Mouse (Mus musculus) colon, adult 2 months (tissue): Measurements from ENCODE around the gene Lbp. TPM values are rescaled to one million over a fixed set of nuclear protein-coding genes. Genes with fewer than 3 reads are reported as not detected.

Experiments
- polyA plus RNA-seq: library from polyadenylated mRNA; depleted of rRNA; stranded (reverse); fragments of >200 nt; gene quantifications from 2 replicates; pipeline ENCODE4 v1.2.3, GENCODE M21; 2012; rRNA removed

Gene Lbp
- polyA plus RNA-seq = 9.2 and 11.3 TPM in 2 replicates

GRCm38 (mm10) chr2:158305948-158306695 is at the start of gene Lbp:
Lbp (plus strand) TSS chr2:158306493.

DNA sequence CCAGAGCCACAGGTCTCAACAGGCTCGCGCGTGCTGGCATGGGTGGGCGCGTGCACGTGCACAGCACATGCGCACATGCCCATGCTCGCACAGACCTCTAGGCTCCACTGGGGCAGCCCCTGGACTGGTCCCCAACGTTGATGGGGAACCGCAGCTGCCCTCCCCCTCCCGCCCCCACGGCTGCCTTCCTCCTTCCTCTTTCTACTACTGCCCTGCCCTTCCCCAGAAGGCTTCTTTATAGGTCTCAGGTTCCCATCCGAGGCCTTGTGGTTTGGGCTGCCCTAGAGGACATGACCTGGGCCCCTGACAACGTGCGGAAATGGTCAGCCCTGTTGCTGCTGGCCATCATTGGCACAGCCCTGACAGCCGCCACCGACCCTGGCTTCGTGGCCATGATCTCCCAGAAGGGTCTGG is 48.3 kb upstream of the Lbp start, which contains the start of gene Bpi:
Gene Bpi (plus strand): TSS at position 90 of the 414 bp plus-strand sequence.

GRCm38 (mm10) chr2:158375443-158376122 is 69.3 kb downstream of the Lbp start, which contains the start of gene Snhg11:
Snhg11 (plus strand) TSS chr2:158375638.

Other genes with a start within 250 kb of the Lbp start
- gene Tgm2, start 160.1 kb upstream of the Lbp start, polyA plus RNA-seq = 106 and 119 TPM in 2 replicates
- gene D630003M21Rik, start 77.3 kb upstream of the Lbp start, polyA plus RNA-seq = 4.1 and 4.6 TPM in 2 replicates
- not detected in 2 replicates for gene Bpi, start 48.4 kb upstream of the Lbp start, polyA plus RNA-seq
- 3.7 and 5.2 TPM in 2 replicates for gene Snhg11, start 69.1 kb downstream of the Lbp start, polyA plus RNA-seq
- 22.5 TPM in 2 replicates for gene Ralgapb, start 103.4 kb downstream of the Lbp start, polyA plus RNA-seq
- 2.0 and 2.2 TPM in 2 replicates for gene Adig, start 196.1 kb downstream of the Lbp start, polyA plus RNA-seq
- gene Arhgap40, start 206.3 kb downstream of the Lbp start, polyA plus RNA-seq = 0.10 TPM in 1 of 2 replicates, not detected in the other